Mouse (Mus musculus): ENCODE data around the gene Hps5.

The Hps5 gene

GRCm38 (mm10) chr7:46738561-46739460, 57.1 kb downstream of the Hps5 start:
- DNase-seq (ENCODE audit: low read depth, low spot score): no peak

- no peak for DNase-seq (ENCODE audit: low read depth, low spot score)
Measured at GRCm38 (mm10) chr7:46734983-46735382, 60.9 kb downstream of the Hps5 start.

GRCm38 (mm10) chr7:46732458-46732857, 63.4 kb downstream of the Hps5 start, which contains the start of gene Saa4:
Gene Saa4 (minus strand): TSS chr7:46732603.
- DNase-seq (ENCODE audit: low read depth, low spot score): no peak

- DNase-seq (ENCODE audit: low read depth, low spot score): no peak
Measured at GRCm38 (mm10) chr7:46727584-46727983, 68.3 kb downstream of the Hps5 start.

GRCm38 (mm10) chr7:46724396-46724795, 71.5 kb downstream of the Hps5 start:
- peak; percentile 34 for DNase-seq (ENCODE audit: low read depth, low spot score)

- DNase-seq (ENCODE audit: low read depth, low spot score): no peak
Measured at GRCm38 (mm10) chr7:46723849-46724248, 72.0 kb downstream of the Hps5 start.

GRCm38 (mm10) chr7:46723354-46723753, 72.5 kb downstream of the Hps5 start:
- DNase-seq (ENCODE audit: low read depth, low spot score): no peak

GRCm38 (mm10) chr7:46720460-46720859, 75.4 kb downstream of the Hps5 start:
- no peak for DNase-seq (ENCODE audit: low read depth, low spot score)

- no peak for DNase-seq (ENCODE audit: low read depth, low spot score)
Measured at GRCm38 (mm10) chr7:46719526-46719925, 76.3 kb downstream of the Hps5 start.

GRCm38 (mm10) chr7:46718591-46719270, 77.1 kb downstream of the Hps5 start:
- no peak for DNase-seq (ENCODE audit: low read depth, low spot score)

GRCm38 (mm10) chr7:46716897-46717296, 79.0 kb downstream of the Hps5 start:
- no peak for DNase-seq (ENCODE audit: low read depth, low spot score)

GRCm38 (mm10) chr7:46715600-46715999, 80.3 kb downstream of the Hps5 start, which contains the start of gene Saa3:
Gene Saa3 (minus strand): TSS chr7:46715700.
- no peak for DNase-seq (ENCODE audit: low read depth, low spot score)

GRCm38 (mm10) chr7:46714518-46714917, 81.3 kb downstream of the Hps5 start:
- no peak for DNase-seq (ENCODE audit: low read depth, low spot score)

GRCm38 (mm10) chr7:46712250-46712649, 83.6 kb downstream of the Hps5 start:
- no peak for DNase-seq (ENCODE audit: low read depth, low spot score)
